Mouse (Mus musculus) hindbrain, embryonic 16.5 days (tissue): Measurements from ENCODE around the gene Jhy. TPM values are rescaled to one million over a fixed set of nuclear protein-coding genes. Genes with fewer than 3 reads are reported as not detected.

Experiments used
- ATAC-seq: fragments of 200-750 bp; cut with Nextera tagmentation; 2 replicates; pipeline ENCODE4 v1.8.0; 2017; ENCODE audit warnings: moderate TSS enrichment, moderate library complexity
- H3K27ac ChIP-seq: fragments of 300-500 bp; sonication (generic); 2 replicates; pipeline ENCODE4 v1.5.1; 2014; ENCODE audit warnings: low read depth, mild to moderate bottlenecking, control low read depth, low read length, moderate library complexity
- H3K27me3 ChIP-seq: fragments of 300-500 bp; sonication (generic); replicated peaks from 2 replicates; pipeline ENCODE4 v1.6.1; 2014; ENCODE audit warnings: low read length; ENCODE audit not compliant: control insufficient read depth, insufficient read depth
- H3K36me3 ChIP-seq: fragments of 300-500 bp; sonication (generic); 2 replicates; pipeline ENCODE4 v1.6.1; 2014; ENCODE audit warnings: mild to moderate bottlenecking, low read length, moderate library complexity, mixed read lengths; ENCODE audit not compliant: control insufficient read depth, insufficient read depth
- H3K4me1 ChIP-seq: fragments of 300-500 bp; sonication (generic); 2 replicates; pipeline ENCODE4 v1.6.1; 2014; ENCODE audit warnings: low read depth, low read length; ENCODE audit not compliant: control insufficient read depth, insufficient read depth
- H3K4me2 ChIP-seq: fragments of 300-500 bp; sonication (generic); 2 replicates; pipeline ENCODE4 v1.6.1; 2014; ENCODE audit warnings: mild to moderate bottlenecking, low read length, control low read depth, moderate library complexity
- H3K4me3 ChIP-seq: fragments of 300-500 bp; sonication (generic); 2 replicates; pipeline ENCODE4 v1.5.1; 2014; ENCODE audit warnings: mild to moderate bottlenecking, low read length, control low read depth, moderate library complexity
- H3K9ac ChIP-seq: fragments of 300-500 bp; sonication (generic); 2 replicates; pipeline ENCODE4 v1.6.1; 2014; ENCODE audit warnings: low read depth, mild to moderate bottlenecking, control low read depth, low read length, moderate library complexity
- H3K9me3 ChIP-seq: fragments of 300-500 bp; sonication (generic); 2 replicates; pipeline ENCODE4 v1.6.1; 2014; ENCODE audit warnings: mild to moderate bottlenecking, low read length, moderate library complexity; ENCODE audit not compliant: control insufficient read depth
- WGBS: fragments of 180-500 bp; shearing (Covaris S2); extraction: QIAGEN DNeasy Blood & Tissue Kit; methylation state at CpG from one replicate; pipeline ENCODE4 v1.1.7; 2014; 5-methylcytosine and 5-hydroxymethylcytosine counted together
- polyA plus RNA-seq: library from polyadenylated mRNA; unstranded; fragments of >200 nt; fragmentation: Nextera tagmentation; extraction: Ambion mirVana; gene quantifications from 2 replicates; pipeline ENCODE4 v1.2.1, GENCODE M21; 2015

Gene Jhy
- polyA plus RNA-seq, 1 experiment from 2014 or later, result 1.3 TPM

DNA sequence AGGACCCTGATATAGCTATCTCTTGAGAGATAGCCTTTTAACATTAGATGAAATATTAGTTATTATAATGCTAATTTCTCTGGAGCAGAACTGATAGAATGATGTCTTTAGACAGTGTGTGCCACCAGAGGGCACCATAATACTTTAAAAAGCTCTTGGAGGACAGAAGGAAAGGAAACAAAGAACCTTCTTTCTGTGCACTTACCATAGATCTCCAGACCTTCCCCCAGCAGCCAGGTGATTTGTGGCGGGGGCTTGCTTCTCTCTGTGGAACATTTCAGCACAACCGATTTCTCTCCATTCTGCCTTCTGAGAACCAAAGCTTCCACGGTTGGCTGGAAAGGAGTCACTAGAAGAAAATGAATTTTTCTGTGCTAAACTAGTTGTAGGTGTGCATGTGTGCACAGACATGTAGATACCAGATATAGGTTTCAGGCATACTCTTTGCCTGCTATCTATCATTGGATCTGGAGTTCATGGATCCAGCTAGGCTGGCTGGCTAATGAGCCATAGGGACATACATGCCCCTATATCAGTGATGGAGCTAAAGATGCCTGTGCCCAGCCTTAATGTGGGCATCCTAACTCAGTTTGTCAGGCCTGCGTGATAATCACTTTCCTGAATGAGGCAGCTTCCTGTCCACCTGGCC is 26.1 kb upstream of the Jhy start:
- H3K9ac ChIP-seq, result peak overlapping the region; percentile 52
- no peak overlapping the region for H3K4me3 ChIP-seq
- peak; percentile 82 for ATAC-seq
- peaks cover 5% of the 10 kb centered on the region for H3K4me1 ChIP-seq
- no peaks in the 10 kb centered on the region for H3K36me3 ChIP-seq
- H3K4me2 ChIP-seq, result no peak overlapping the region
- H3K9me3 ChIP-seq, result no peaks in the 10 kb centered on the region
- no peaks in the 10 kb centered on the region for H3K27me3 ChIP-seq
- peak overlapping the region; percentile 59; the same call in 1 of the 2 replicates for H3K27ac ChIP-seq
- WGBS, result 38% methylated on average over 4 of the region's 4 CpGs

DNA sequence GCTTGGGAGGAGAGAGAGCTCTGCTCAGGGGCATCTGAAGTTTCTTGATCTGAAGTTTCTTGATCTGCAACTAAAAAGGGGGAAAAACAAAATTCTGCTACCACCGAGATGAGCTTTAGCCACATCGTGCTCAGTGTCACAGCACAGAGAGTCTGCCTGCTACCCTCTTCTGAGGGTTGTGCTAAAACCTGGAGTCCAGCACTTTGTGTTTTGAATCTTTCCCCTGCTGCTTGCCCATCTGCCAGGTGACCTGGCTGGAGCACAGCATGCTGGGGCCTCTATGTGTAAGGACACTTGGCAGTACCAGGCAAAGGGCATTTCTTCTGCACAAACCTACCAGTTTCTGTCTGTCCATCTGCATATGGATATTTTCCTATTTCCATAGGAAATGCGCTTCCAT is 20.4 kb upstream of the Jhy start:
- ATAC-seq, result no peak
- WGBS, result 74% methylated on average over 3 of the region's 3 CpGs

DNA sequence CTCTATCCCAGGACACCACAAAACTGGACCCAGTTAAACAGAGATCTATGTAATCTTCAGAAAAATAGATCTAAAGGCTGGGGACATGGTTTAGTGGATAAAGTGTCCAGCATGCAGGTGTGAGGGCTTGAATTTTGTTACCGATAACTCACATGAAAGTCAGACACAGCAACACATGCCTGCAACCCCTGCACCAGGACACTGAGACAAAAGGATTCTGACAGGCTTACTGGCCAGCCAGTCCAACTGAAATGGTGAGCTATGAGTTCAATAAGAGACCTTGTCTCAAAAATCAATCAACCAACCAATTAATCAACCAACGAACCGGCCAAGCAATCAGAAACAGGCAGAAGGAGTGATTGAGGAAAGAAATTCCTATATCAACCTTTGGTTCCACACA is 19.8 kb upstream of the Jhy start:
- 87% methylated on average over 3 of the region's 3 CpGs for WGBS
- Histone ChIP-seq H3K27me3 (no peaks in the 10 kb centered on the region), H3K36me3 (no peaks in the 10 kb centered on the region)

More for the DNA sequence above, 20.4 kb upstream of the Jhy start:
- H3K36me3 ChIP-seq, result no peaks in the 10 kb centered on the region
- H3K4me3 ChIP-seq, result no peak overlapping the region
- H3K9ac ChIP-seq, result no peak overlapping the region
- no peak overlapping the region for H3K27ac ChIP-seq
- H3K27me3 ChIP-seq, result no peaks in the 10 kb centered on the region
- H3K9me3 ChIP-seq, result no peaks in the 10 kb centered on the region
- no peaks in the 10 kb centered on the region for H3K4me1 ChIP-seq
- no peak overlapping the region for H3K4me2 ChIP-seq

DNA sequence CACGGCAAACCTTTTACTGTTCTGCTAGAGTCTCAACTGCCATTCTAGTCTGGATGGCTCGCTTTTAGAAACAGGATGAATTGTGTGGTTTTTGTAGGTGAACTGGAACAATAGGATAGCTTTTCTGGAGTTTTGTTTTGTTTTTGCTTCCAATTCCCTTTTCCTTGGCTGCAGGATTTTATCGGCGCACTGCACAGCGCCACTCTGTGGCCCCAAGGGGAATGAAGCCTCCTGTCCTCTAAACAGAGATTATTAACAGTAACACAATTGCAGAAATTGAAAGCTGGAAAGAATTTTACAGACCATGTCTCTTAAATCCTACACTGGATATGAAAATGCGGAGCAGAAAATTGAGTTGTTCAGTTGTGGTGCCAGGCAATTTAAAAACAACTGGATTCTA is 18.6 kb upstream of the Jhy start:
- Histone ChIP-seq H3K9me3 (no peaks in the 10 kb centered on the region), H3K27me3 (no peaks in the 10 kb centered on the region), H3K27ac (no peak overlapping the region), H3K4me2 (no peak overlapping the region), H3K4me3 (no peak overlapping the region), H3K36me3 (no peaks in the 10 kb centered on the region), H3K9ac (no peak overlapping the region), H3K4me1 (no peaks in the 10 kb centered on the region)
- no peak for ATAC-seq
- 28% methylated on average over 6 of the region's 6 CpGs for WGBS

More for the DNA sequence above, 19.8 kb upstream of the Jhy start:
- Histone ChIP-seq H3K9ac (no peak overlapping the region), H3K4me3 (no peak overlapping the region), H3K9me3 (no peaks in the 10 kb centered on the region), H3K27ac (no peak overlapping the region), H3K4me1 (no peaks in the 10 kb centered on the region), H3K4me2 (no peak overlapping the region)
- ATAC-seq, result no peak

DNA sequence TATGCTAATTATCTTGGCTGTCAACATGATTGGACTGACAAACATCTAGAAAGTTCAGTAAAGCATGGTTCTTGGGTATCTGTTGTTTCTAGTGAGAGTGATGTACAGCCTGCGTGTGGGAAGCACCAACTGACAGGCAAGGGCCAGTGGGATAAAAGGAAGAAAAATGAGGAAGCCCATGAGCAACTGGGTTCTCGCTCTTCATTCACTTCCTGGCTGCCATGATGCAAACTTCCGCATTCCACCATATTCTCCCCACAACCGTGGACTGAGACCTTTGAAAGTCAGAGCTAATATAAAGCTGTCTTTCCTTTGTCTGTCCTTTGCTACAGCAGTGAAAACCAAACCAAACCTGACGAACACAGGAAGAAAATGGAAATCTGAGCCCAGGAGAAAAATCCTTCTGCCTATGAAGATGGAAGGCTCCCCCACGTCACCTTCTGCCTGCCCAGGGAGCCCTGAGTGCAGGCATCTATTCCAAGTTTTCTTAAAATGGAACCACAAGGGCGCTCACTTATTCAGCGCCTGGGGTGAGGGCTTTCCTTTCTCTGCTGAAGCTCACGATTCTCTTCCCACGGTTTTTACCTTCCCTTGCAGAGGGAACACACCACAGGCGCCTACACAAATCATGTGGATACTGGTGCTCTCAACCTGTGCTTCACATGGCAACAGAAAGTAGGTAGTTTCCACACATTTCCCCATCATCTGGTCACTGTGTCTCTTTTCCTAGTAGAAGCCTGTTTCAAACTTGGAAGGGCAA is 10.3 kb upstream of the Jhy start:
- Histone ChIP-seq H3K36me3 (no peaks in the 10 kb centered on the region), H3K27ac (no peak overlapping the region), H3K9ac (no peak overlapping the region), H3K4me1 (no peaks in the 10 kb centered on the region), H3K4me2 (no peak overlapping the region), H3K27me3 (no peaks in the 10 kb centered on the region), H3K4me3 (no peak overlapping the region), H3K9me3 (no peaks in the 10 kb centered on the region)
- no peak for ATAC-seq
- 77% methylated on average over 11 of the region's 11 CpGs for WGBS

DNA sequence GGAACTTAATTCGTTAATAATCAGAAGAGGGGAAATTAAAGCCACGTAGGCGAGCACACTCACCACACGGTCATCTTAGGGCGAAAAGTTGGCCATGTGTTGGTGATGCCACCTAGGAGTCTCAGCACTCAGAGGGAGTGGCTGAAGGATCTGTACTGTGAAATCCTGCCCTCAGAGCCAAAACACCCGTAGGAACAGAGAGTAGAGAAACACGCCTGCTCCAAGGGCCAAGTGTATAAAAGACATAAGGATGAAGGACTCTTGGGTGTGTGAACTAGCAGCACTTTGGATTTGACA is 448 bp upstream of the Jhy start:
- Histone ChIP-seq H3K27ac (no peak overlapping the region), H3K4me3 (peak overlapping the region; percentile 55), H3K9me3 (no peaks in the 10 kb centered on the region), H3K9ac (peak overlapping the region; percentile 71), H3K36me3 (no peaks in the 10 kb centered on the region), H3K4me2 (peak overlapping the region; percentile 99), H3K27me3 (peaks cover 13% of the 10 kb centered on the region), H3K4me1 (peaks cover 10% of the 10 kb centered on the region)
- ATAC-seq, result peak; percentile 43
- 11% methylated on average over 7 of the region's 7 CpGs for WGBS

DNA sequence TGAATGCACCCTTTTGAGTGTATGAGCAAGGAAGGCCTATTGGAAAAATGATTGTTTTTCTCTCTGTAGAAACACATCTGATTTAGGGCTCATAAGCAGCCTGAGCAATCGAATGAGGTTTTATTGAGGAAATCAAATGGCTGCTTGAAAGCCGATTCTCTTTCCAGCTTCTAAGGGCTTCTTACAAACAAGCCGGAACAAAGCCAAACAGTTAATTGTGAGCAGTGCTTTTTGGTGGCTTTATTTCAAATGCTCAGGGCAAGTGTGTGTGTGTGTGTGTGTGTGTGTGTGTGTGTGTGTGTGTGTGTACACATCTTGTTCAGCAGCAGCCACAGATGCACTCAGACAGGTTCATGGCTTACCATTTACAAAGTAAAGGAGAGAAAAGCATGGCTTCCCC is 2.5 kb downstream of the Jhy start:
- H3K4me2 ChIP-seq, result no peak overlapping the region
- no peaks in the 10 kb centered on the region for H3K9me3 ChIP-seq
- H3K4me3 ChIP-seq, result no peak overlapping the region
- peaks cover 12% of the 10 kb centered on the region for H3K27me3 ChIP-seq
- H3K36me3 ChIP-seq, result no peaks in the 10 kb centered on the region
- H3K27ac ChIP-seq, result no peak overlapping the region
- no peak for ATAC-seq
- H3K9ac ChIP-seq, result no peak overlapping the region
- 61% methylated on average over 3 of the region's 3 CpGs for WGBS
- H3K4me1 ChIP-seq, result peaks cover 10% of the 10 kb centered on the region

DNA sequence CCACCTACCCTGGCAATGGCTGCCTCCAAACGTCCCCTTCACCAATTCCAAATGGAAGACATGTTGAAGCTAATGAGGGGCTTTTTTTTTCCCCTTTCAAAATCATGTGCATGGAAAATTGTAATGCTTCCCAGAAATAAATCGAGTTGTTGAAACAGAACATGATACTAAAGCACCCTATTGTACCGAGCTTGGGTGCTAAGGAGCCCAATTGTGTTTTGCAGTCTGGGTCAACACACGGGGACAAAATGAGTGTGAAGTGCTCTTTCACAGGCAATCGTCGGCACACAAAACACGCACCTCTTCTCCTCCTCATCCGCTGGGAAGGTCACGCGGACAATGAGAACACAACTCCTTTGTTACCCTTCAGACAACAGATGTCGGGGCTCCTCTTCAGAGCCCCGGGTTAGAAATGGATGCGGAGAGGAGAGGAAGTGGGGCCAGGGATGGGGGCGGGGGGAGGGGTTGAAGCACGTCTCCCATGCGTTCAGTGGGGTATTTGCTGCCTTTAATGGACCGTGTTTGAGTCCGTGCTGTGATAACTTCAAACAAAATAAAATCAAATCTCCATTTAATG is 14.8 kb downstream of the Jhy start:
- Histone ChIP-seq H3K4me2 (peak overlapping the region; percentile 47), H3K4me1 (peaks cover 3% of the 10 kb centered on the region; the same call in 1 of the 2 replicates), H3K4me3 (peak overlapping the region; percentile 17), H3K9me3 (no peaks in the 10 kb centered on the region), H3K27me3 (no peaks in the 10 kb centered on the region), H3K36me3 (no peaks in the 10 kb centered on the region), H3K27ac (no peak overlapping the region), H3K9ac (no peak overlapping the region)
- 17% methylated on average over 18 of the region's 18 CpGs for WGBS
- no peak for ATAC-seq

DNA sequence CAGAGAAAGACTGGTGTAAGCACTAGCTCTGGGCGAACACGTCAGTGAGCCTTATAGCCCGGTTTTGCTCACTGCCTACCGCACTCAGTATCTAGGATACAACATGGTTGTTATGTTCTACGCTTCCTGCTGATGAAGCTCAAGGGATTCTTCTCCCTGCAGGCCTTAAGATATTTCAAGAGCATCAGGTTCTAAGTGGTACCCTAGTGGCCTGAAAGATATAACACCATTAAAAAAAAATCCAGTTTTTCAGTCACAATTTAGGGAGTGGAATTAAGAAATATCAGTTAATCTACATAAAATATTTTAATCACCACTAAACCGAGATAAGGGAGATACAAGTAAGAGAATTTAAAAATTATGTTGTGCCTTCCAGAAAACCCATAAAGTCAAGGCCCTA is 15.4 kb downstream of the Jhy start:
- WGBS, result 79% methylated on average over 6 of the region's 6 CpGs
- Histone ChIP-seq H3K27me3 (no peaks in the 10 kb centered on the region), H3K9me3 (no peaks in the 10 kb centered on the region), H3K36me3 (no peaks in the 10 kb centered on the region), H3K27ac (no peak overlapping the region), H3K4me1 (peaks cover 3% of the 10 kb centered on the region; the same call in 1 of the 2 replicates), H3K9ac (no peak overlapping the region), H3K4me2 (no peak overlapping the region), H3K4me3 (no peak overlapping the region)
- no peak for ATAC-seq
